Mouse (Mus musculus) G1E (cell line): ENCODE data around the gene Abo.

ENCODE experiments used
- CTCF ChIP-seq: IDR thresholded peaks from 2 replicates; pipeline ENCODE4 v1.5.1; 2012; ENCODE audit warnings: low read depth, low read length, inconsistent platforms, mixed read lengths
- GATA2 ChIP-seq: IDR thresholded peaks from 2 replicates; pipeline ENCODE4 v1.6.1; 2012; ENCODE audit warnings: low read depth, low read length, inconsistent platforms, borderline replicate concordance
- POLR2AphosphoS5 ChIP-seq: IDR thresholded peaks from 2 replicates; pipeline ENCODE4 v1.6.1; 2012; ENCODE audit warnings: low read depth, low read length, inconsistent platforms; ENCODE audit not compliant: insufficient replicate concordance
- TAL1 ChIP-seq: conservative IDR thresholded peaks from 2 replicates; pipeline ENCODE4 v1.6.1; 2012; ENCODE audit warnings: low read depth, low read length, inconsistent platforms, mixed read lengths

DNA sequence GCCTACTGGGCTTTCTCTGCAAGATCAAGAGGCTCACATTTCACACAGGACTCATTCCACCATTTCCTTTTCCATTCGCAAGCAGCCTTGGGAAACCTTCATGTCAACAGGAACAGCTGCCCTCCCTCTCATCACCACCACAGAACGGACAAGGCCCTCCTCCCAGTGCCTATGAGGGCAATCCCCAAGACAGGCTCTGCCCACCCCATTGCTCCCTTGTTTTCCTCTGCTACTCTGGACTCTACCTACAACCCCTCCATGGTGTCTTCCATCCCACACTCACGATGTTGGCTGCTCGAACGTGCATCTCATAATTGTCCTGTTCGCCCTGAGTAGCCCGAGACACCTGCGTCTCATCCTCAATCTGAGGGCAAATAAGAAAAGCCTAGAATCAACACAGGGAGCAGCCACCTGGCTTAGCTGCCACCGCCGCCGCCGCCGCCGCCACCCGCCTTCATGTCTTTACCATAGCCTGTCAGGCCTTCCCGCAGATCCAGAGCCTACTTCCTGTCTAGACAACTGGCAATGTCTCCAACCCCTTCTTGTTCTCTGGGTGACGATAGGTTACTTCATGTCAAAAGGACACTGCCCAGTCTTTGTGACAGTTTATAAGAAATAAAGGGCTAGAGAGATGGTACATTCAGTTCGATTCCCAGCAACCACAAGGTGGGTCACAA, 44.1 kb upstream of the Abo start:
- no peak for TF ChIP-seq CTCF
- TF ChIP-seq GATA2 = no peak
- TF ChIP-seq TAL1 = no peak
- TF ChIP-seq POLR2AphosphoS5 = no peak
